Mouse (Mus musculus): ENCODE measurements at regions not wholly inside any gene's neighbourhood (a gene's known extent, or its start where the extent isn't known, plus 50 kb on each side); places are given as distances from the start of the nearest gene placed in this dataset.

DNA sequence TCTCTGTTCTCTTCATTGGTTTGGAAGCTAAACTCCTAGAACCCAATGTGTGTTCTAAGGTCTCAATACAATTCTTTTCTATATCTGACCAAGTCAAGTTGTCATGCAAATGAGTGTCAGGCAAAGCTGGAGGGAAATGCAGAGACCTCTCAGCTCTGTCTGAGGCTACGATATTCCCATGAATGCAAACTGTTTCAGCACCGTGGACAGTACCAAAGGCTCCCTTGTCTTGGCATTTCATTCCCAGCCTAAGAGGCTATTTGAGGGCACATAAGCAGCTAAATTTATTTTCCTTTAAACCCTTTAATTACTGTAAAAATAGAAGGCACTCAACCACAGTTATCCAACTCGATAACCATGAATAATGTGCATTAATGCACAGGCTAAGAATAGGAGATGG lies 1633.5 kb upstream of the Gm6569 start:
- TF ChIP-seq POLR2A (IDR thresholded peaks at IDR 0.05; ENCODE audit: borderline replicate concordance, control insufficient read depth, low read depth, low read length) (no peak), CTCF (IDR thresholded peaks at IDR 0.05; ENCODE audit: control insufficient read depth, insufficient read depth, low read length) (no peak)

Data from bone marrow, adult 2 months (tissue).